In genomic region chr9:73087581-73087980, GRCm38 (mm10) we compare ENCODE assay signal across 22 mouse cellular contexts. TPM values are rescaled to one million over a fixed set of nuclear protein-coding genes. Genes with fewer than 3 reads are reported as not detected.
DNase-seq lines count a peak whose midpoint lies in the region; ATAC-seq and TF ChIP-seq lines count a peak whose summit lies in the region.
"Had no signal": no experiment of that assay in that cellular context is flagged by ENCODE, and none has a peak within 500 bp of the region (broad histone marks: within the 10 kb centered on the region; RNA-seq: fewer than 3 reads in every experiment).

No protein-coding gene starts in this region.

- no peak overlapping the region for H3K9ac ChIP-seq in lung, postnatal 0 days (replicated peaks; ENCODE audit: low read depth)
- H3K9ac ChIP-seq: embryonic facial prominence, embryonic 12.5 days; heart, embryonic 15.5 days; hindbrain, embryonic 14.5 days had no signal

- H3K9me3 ChIP-seq in lung, postnatal 0 days (ENCODE audit: low read length), result no peaks in the 10 kb centered on the region
- H3K9me3 ChIP-seq: embryonic facial prominence, embryonic 12.5 days; heart, embryonic 10.5 days; heart, embryonic 15.5 days; hindbrain, embryonic 10.5 days had no signal

- TF ChIP-seq CTCF in lung, postnatal 0 days (IDR thresholded peaks at IDR 0.05), result no peak
- no peak for TF ChIP-seq CTCF in bone marrow, adult 2 months (IDR thresholded peaks at IDR 0.05; ENCODE audit: control insufficient read depth, insufficient read depth, low read length)

- 0 out of 2 replicates have a peak overlapping the region, but pooled peaks have one; percentile 69 for H3K27ac ChIP-seq in lung, postnatal 0 days (ENCODE audit: low read length)
- peak overlapping the region; percentile 87 for H3K27ac ChIP-seq in bone marrow, adult 2 months (ENCODE audit: control insufficient read depth, insufficient read depth, low read depth, low read length, poor library complexity)
- H3K27ac ChIP-seq: embryonic facial prominence, embryonic 12.5 days; heart, embryonic 10.5 days; heart, embryonic 15.5 days; hindbrain, embryonic 10.5 days; hindbrain, embryonic 14.5 days had no signal

- H3K27me3 ChIP-seq in lung, postnatal 0 days (replicated peaks; ENCODE audit: insufficient read depth, low read length), result no peaks in the 10 kb centered on the region
- H3K27me3 ChIP-seq: CH12.LX; embryonic facial prominence, embryonic 12.5 days had no signal

- ATAC-seq in lung, postnatal 0 days, result no peak
- ATAC-seq: activated CD4-positive, CD25-positive, alpha-beta regulatory T cell, adult 4 months; forebrain, embryonic 16.5 days; Patski had no signal

- H3K36me3 ChIP-seq in lung, postnatal 0 days (ENCODE audit: insufficient read depth, low read length), result no peaks in the 10 kb centered on the region; the same call in 1 of the 2 replicates
- H3K36me3 ChIP-seq: embryonic facial prominence, embryonic 12.5 days; heart, embryonic 10.5 days; heart, embryonic 15.5 days; hindbrain, embryonic 10.5 days had no signal

- WGBS in lung, postnatal 0 days, result 52% methylated on average over 5 of the region's 5 CpGs
- 25% methylated on average over 5 of the region's 5 CpGs for WGBS in bone marrow, adult 2 months

- H3K4me3 ChIP-seq in lung, postnatal 0 days (ENCODE audit: low read depth, low read length), result no peak overlapping the region
- no peak overlapping the region for H3K4me3 ChIP-seq in bone marrow, adult 2 months (replicated peaks; ENCODE audit: control insufficient read depth, low read depth, low read length)
- H3K4me3 ChIP-seq: embryonic facial prominence, embryonic 12.5 days; heart, embryonic 10.5 days; heart, embryonic 15.5 days; hindbrain, embryonic 10.5 days had no signal

- DNase-seq in lung, postnatal 0 days (ENCODE audit: low spot score), result no peak
- no peak for DNase-seq in lung, postnatal 25 days (ENCODE audit: low spot score)
- DNase-seq in CD4-positive helper T cell, adult 2 months (ENCODE audit: low read depth, low spot score), result peak; percentile 39
- DNase-seq in thymus, postnatal 25 days, result peak; percentile 42
- no peak for DNase-seq in cerebellum, adult 11-12 months
- DNase-seq: adrenal gland, postnatal 14 days; cerebellum, adult 2 months; embryo, embryonic 11 days; gastrocnemius, postnatal 10 days; heart, adult 18-20 months had no signal

- 0 out of 2 replicates have a peak, but pooled peaks cover 3% of the 10 kb centered on the region for H3K4me1 ChIP-seq in lung, postnatal 0 days (ENCODE audit: insufficient read depth, low read depth, low read length)
- H3K4me1 ChIP-seq in bone marrow, adult 2 months (ENCODE audit: control insufficient read depth, insufficient read depth, low read length), result peaks cover 16% of the 10 kb centered on the region
- H3K4me1 ChIP-seq: embryonic facial prominence, embryonic 12.5 days; heart, embryonic 15.5 days; hindbrain, embryonic 10.5 days had no signal

- H3K4me2 ChIP-seq in lung, postnatal 0 days (replicated peaks; ENCODE audit: low read depth, low read length), result no peak overlapping the region
- H3K4me2 ChIP-seq: embryonic facial prominence, embryonic 12.5 days; heart, embryonic 15.5 days; hindbrain, embryonic 14.5 days had no signal

- no peak for TF ChIP-seq POLR2A in bone marrow, adult 2 months (IDR thresholded peaks at IDR 0.05; ENCODE audit: borderline replicate concordance, control insufficient read depth, low read depth, low read length)

- TF ChIP-seq EP300 in lung, postnatal 0 days (IDR thresholded peaks at IDR 0.05), result no peak

RNA-seq across cellular contexts. Expression of gene Khdc3, which starts 14.1 kb away (rescaled TPM):
- polyA plus RNA-seq in lung, postnatal 0 days (2015; fragmentation: Nextera tagmentation; extraction: Ambion mirVana), result 0.12 and 0.14 TPM in 2 replicates
- polyA plus RNA-seq in bone marrow, adult 2 months (2011; ENCODE audit: insufficient read depth, insufficient read length, low replicate concordance, missing spikeins), result 5.6 TPM in 1 of 2 replicates, not detected in the other
- polyA plus RNA-seq: forebrain, embryonic 11.5 days; forebrain, embryonic 16.5 days; heart, embryonic 10.5 days; heart, embryonic 15.5 days; Patski had no signal

RNA-seq across cellular contexts. Expression of gene Gm20509, which starts 14.7 kb away (rescaled TPM):
- not detected in 2 replicates for polyA plus RNA-seq in lung, postnatal 0 days (2015; fragmentation: Nextera tagmentation; extraction: Ambion mirVana)
- not detected in 2 replicates for polyA plus RNA-seq in bone marrow, adult 2 months (2011; ENCODE audit: insufficient read depth, insufficient read length, low replicate concordance, missing spikeins)
- polyA plus RNA-seq: activated CD4-positive, CD25-positive, alpha-beta regulatory T cell, adult 4 months; cerebellum, adult 2 months; embryonic facial prominence, embryonic 12.5 days; forebrain, embryonic 11.5 days; forebrain, embryonic 16.5 days; frontal cortex, adult 2 months; heart, embryonic 10.5 days; heart, embryonic 15.5 days; hindbrain, embryonic 10.5 days; hindbrain, embryonic 14.5 days; Patski had no signal

RNA-seq across cellular contexts. Expression of gene Rsl24d1, which starts 25.6 kb away (rescaled TPM):
- polyA plus RNA-seq in lung, postnatal 0 days (2015; fragmentation: Nextera tagmentation; extraction: Ambion mirVana), result 58.8 and 59.8 TPM in 2 replicates
- polyA plus RNA-seq in bone marrow, adult 2 months (2011; ENCODE audit: insufficient read depth, insufficient read length, low replicate concordance, missing spikeins), result 37.2 and 47.4 TPM in 2 replicates

RNA-seq across cellular contexts. Expression of gene Rab27a, which starts 42.9 kb away (rescaled TPM):
- 41.6 and 48.7 TPM in 2 replicates for polyA plus RNA-seq in lung, postnatal 0 days (2015; fragmentation: Nextera tagmentation; extraction: Ambion mirVana)
- 14.0 and 33.6 TPM in 2 replicates for polyA plus RNA-seq in bone marrow, adult 2 months (2011; ENCODE audit: insufficient read depth, insufficient read length, low replicate concordance, missing spikeins)

RNA-seq across cellular contexts. Expression of gene Pigb, which starts 47.4 kb away (rescaled TPM):
- polyA plus RNA-seq in lung, postnatal 0 days (2015; fragmentation: Nextera tagmentation; extraction: Ambion mirVana), result 5.5 and 6.5 TPM in 2 replicates
- polyA plus RNA-seq in bone marrow, adult 2 months (2011; ENCODE audit: insufficient read depth, insufficient read length, low replicate concordance, missing spikeins), result 2.3 and 4.3 TPM in 2 replicates

Comparison
In these comparisons a context has a peak if more than half of its experiments do, and no peak if none do; other contexts are left out.
1. DNase-seq: peak in CD4-positive helper T cell, adult 2 months (single experiment) and thymus, postnatal 25 days (single experiment); none in lung, postnatal 0 days (single experiment), lung, postnatal 25 days (single experiment) and cerebellum, adult 11-12 months (single experiment).